ENCODE assay signal across 9 mouse cellular contexts in the genomic region with DNA sequence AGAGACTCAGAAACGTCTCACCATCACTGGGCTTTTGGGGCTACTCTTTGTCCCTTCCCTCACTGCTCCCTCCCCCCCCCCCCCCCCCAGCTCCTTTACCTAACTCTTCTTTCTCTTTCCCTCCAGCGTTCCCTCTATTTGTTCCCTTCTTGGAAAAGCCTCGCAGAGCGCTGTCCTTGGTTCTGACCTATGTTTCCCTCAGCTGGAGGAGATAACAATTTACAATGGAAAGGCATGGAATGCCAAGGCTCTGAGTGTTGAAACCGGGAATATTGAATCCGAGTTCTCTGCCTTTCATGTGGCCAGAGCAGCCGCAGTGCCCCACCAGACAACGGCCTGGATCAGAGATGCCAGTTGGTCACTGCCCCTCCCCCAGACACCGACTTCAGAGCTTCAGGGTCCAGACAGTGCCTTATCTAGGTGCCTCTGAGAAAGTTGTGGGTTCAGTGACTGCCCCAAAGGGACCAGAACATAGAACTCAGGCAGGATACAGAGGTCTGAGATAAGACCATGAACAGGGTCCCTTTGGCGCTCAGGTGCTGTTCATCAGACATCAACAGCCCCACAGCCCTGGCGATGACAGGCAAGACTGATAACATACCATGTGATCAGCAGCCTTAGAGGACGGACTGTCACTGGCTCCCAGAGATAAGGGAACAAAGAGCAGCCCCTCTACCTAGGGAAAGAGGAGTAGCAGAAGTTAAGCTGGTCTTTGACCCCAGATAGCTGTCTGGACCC. TPM values are rescaled to one million over a fixed set of nuclear protein-coding genes. Genes with fewer than 3 reads are reported as not detected.
DNase-seq lines count a peak whose midpoint lies in the region; ATAC-seq and TF ChIP-seq lines count a peak whose summit lies in the region.
"Had no signal": no experiment of that assay in that cellular context is flagged by ENCODE, and none has a peak within 500 bp of the region (broad histone marks: within the 10 kb centered on the region; RNA-seq: fewer than 3 reads in every experiment).

No protein-coding gene starts in this region.

- H3K9ac ChIP-seq in midbrain, embryonic 11.5 days (ENCODE audit: low read length): no peak overlapping the region
- H3K9ac ChIP-seq in liver, embryonic 15.5 days: no peak overlapping the region
- H3K9ac ChIP-seq: limb, embryonic 13.5 days had no signal

- H3K36me3 ChIP-seq in midbrain, embryonic 11.5 days (ENCODE audit: control insufficient read depth, insufficient read depth, low read length): no peaks in the 10 kb centered on the region
- no peaks in the 10 kb centered on the region for H3K36me3 ChIP-seq in midbrain, embryonic 10.5 days
- no peaks in the 10 kb centered on the region for H3K36me3 ChIP-seq in liver, embryonic 15.5 days (replicated peaks)
- no peaks in the 10 kb centered on the region for H3K36me3 ChIP-seq in thymus, adult 2 months (ENCODE audit: control insufficient read depth, insufficient read depth, low read length)
- H3K36me3 ChIP-seq: limb, embryonic 13.5 days had no signal

- H3K9me3 ChIP-seq in midbrain, embryonic 11.5 days (ENCODE audit: control insufficient read depth, low read length): no peaks in the 10 kb centered on the region
- no peaks in the 10 kb centered on the region for H3K9me3 ChIP-seq in midbrain, embryonic 10.5 days (replicated peaks)
- no peaks in the 10 kb centered on the region for H3K9me3 ChIP-seq in liver, embryonic 15.5 days (replicated peaks)
- H3K9me3 ChIP-seq: limb, embryonic 13.5 days had no signal

- no peak overlapping the region for H3K27ac ChIP-seq in midbrain, embryonic 11.5 days (ENCODE audit: low read depth, low read length)
- H3K27ac ChIP-seq in midbrain, embryonic 10.5 days (replicated peaks): no peak overlapping the region
- H3K27ac ChIP-seq in liver, embryonic 15.5 days (replicated peaks): no peak overlapping the region
- H3K27ac ChIP-seq in thymus, adult 2 months (ENCODE audit: control insufficient read depth, insufficient read depth, low read length): no peak overlapping the region
- H3K27ac ChIP-seq in layer of hippocampus, adult 2 months: no peak overlapping the region
- H3K27ac ChIP-seq: limb, embryonic 13.5 days had no signal

- H3K27me3 ChIP-seq in midbrain, embryonic 11.5 days (ENCODE audit: control insufficient read depth, insufficient read depth, low read length): no peaks in the 10 kb centered on the region
- peaks cover 13% of the 10 kb centered on the region; the same call in 1 of the 2 replicates for H3K27me3 ChIP-seq in midbrain, embryonic 10.5 days (ENCODE audit: low read depth, poor library complexity, severe bottlenecking)
- H3K27me3 ChIP-seq in liver, embryonic 15.5 days: peaks cover 10% of the 10 kb centered on the region; the same call in 1 of the 2 replicates
- H3K27me3 ChIP-seq in thymus, adult 2 months (ENCODE audit: control insufficient read depth, insufficient read depth, low read length): no peaks in the 10 kb centered on the region; the same call in 1 of the 2 replicates

- no peak for TF ChIP-seq POLR2A in thymus, adult 2 months (IDR thresholded peaks at IDR 0.05; ENCODE audit: control insufficient read depth, extremely low read depth, insufficient read depth, low read length, poor library complexity)

- no peak overlapping the region for H3K4me3 ChIP-seq in midbrain, embryonic 11.5 days (ENCODE audit: low read depth, low read length)
- no peak overlapping the region for H3K4me3 ChIP-seq in midbrain, embryonic 10.5 days
- H3K4me3 ChIP-seq in liver, embryonic 15.5 days (replicated peaks): no peak overlapping the region
- H3K4me3 ChIP-seq in thymus, adult 2 months (ENCODE audit: control insufficient read depth, insufficient read depth, low read length): no peak overlapping the region
- no peak overlapping the region for H3K4me3 ChIP-seq in layer of hippocampus, adult 2 months
- H3K4me3 ChIP-seq: limb, embryonic 13.5 days had no signal

- no peak overlapping the region for H3K4me2 ChIP-seq in midbrain, embryonic 11.5 days
- H3K4me2 ChIP-seq in liver, embryonic 15.5 days: no peak overlapping the region
- H3K4me2 ChIP-seq: limb, embryonic 13.5 days had no signal

- peaks cover 7% of the 10 kb centered on the region for H3K4me1 ChIP-seq in midbrain, embryonic 11.5 days (ENCODE audit: control insufficient read depth, insufficient read depth, low read length)
- peaks cover 28% of the 10 kb centered on the region for H3K4me1 ChIP-seq in midbrain, embryonic 10.5 days
- H3K4me1 ChIP-seq in liver, embryonic 15.5 days (replicated peaks): peaks cover 7% of the 10 kb centered on the region
- no peaks in the 10 kb centered on the region for H3K4me1 ChIP-seq in thymus, adult 2 months (replicated peaks; ENCODE audit: control insufficient read depth, insufficient read depth, low read length)

- ATAC-seq in midbrain, embryonic 11.5 days (ENCODE audit: low FRiP score): peak; percentile 61
- peak; percentile 68 for ATAC-seq in liver, embryonic 15.5 days (ENCODE audit: insufficient read depth)

- TF ChIP-seq CTCF in thymus, adult 2 months (IDR thresholded peaks at IDR 0.05; ENCODE audit: borderline replicate concordance, control insufficient read depth, extremely low read depth, insufficient read depth, low read length, poor library complexity): no peak
- no peak for TF ChIP-seq CTCF in layer of hippocampus, adult 2 months (conservative IDR thresholded peaks at IDR 0.05)

- 14% methylated on average over 12 of the region's 12 CpGs for WGBS in midbrain, embryonic 11.5 days
- 13% methylated on average over 12 of the region's 12 CpGs for WGBS in midbrain, embryonic 10.5 days
- WGBS in liver, embryonic 15.5 days (ENCODE audit: insufficient replicate concordance): 3% methylated on average over 12 of the region's 12 CpGs
- 18% methylated on average over 12 of the region's 12 CpGs for WGBS in thymus, adult 2 months

- DNase-seq in midbrain, embryonic 11.5 days (ENCODE audit: low spot score, missing footprints): peak; percentile 84
- DNase-seq in midbrain, embryonic 10.5 days (ENCODE audit: low spot score): no peak
- peak; percentile 4 for DNase-seq in fibroblast of lung, adult 2 months (ENCODE audit: low read depth)
- peak; percentile 61 for DNase-seq in yolk sac, embryonic 10.5 days (ENCODE audit: low spot score)
- DNase-seq in thymus, adult 2 months: no peak
- DNase-seq in gastrocnemius, postnatal 10 days: no peak
- DNase-seq in layer of hippocampus, adult 2 months (ENCODE audit: low spot score in 2 of 2): no peak

RNA-seq across cellular contexts. Expression of a gene that starts 25.8 kb away (rescaled TPM):
- polyA plus RNA-seq in midbrain, embryonic 11.5 days (2014; fragmentation: Nextera tagmentation; extraction: Ambion mirVana): 1.9 and 2.3 TPM in 2 replicates
- polyA plus RNA-seq in midbrain, embryonic 10.5 days (2016; fragmentation: Nextera tagmentation; extraction: Ambion mirVana): 0.25 and 0.68 TPM in 2 replicates
- not detected in 2 replicates for polyA plus RNA-seq in liver, embryonic 15.5 days (2015; fragmentation: Nextera tagmentation; extraction: Ambion mirVana)
- 0.11 and 0.13 TPM in 2 replicates for polyA plus RNA-seq in thymus, adult 2 months (2012; rRNA removed)
- under 1 TPM in 1 of 2 experiments, not detected in 1; 0.11 TPM for total RNA-seq in gastrocnemius, postnatal 10 days (2021)
- 10 to 100 TPM; 63.9 to 65.4 TPM for total RNA-seq in layer of hippocampus, adult 2 months (2021)
- polyA plus RNA-seq: limb, embryonic 13.5 days had no signal

RNA-seq across cellular contexts. Expression of a gene that starts 39.9 kb away (rescaled TPM):
- 15.3 and 16.0 TPM in 2 replicates for polyA plus RNA-seq in midbrain, embryonic 11.5 days (2014; fragmentation: Nextera tagmentation; extraction: Ambion mirVana)
- polyA plus RNA-seq in midbrain, embryonic 10.5 days (2016; fragmentation: Nextera tagmentation; extraction: Ambion mirVana): 14.1 and 14.8 TPM in 2 replicates
- 5.1 and 5.3 TPM in 2 replicates for polyA plus RNA-seq in liver, embryonic 15.5 days (2015; fragmentation: Nextera tagmentation; extraction: Ambion mirVana)
- 24.8 and 26.2 TPM in 2 replicates for polyA plus RNA-seq in thymus, adult 2 months (2012; rRNA removed)
- 1 to 10 TPM; 4.1 to 6.2 TPM for total RNA-seq in gastrocnemius, postnatal 10 days (2021)
- total RNA-seq in layer of hippocampus, adult 2 months (2021): 10 to 100 TPM; 11.3 to 12.8 TPM

Comparison
In these comparisons a context has a peak if more than half of its experiments do, and no peak if none do; other contexts are left out.
1. DNase-seq: peak in midbrain, embryonic 11.5 days (single experiment), fibroblast of lung, adult 2 months (single experiment) and yolk sac, embryonic 10.5 days (single experiment); none in midbrain, embryonic 10.5 days (single experiment), thymus, adult 2 months (single experiment), gastrocnemius, postnatal 10 days (single experiment) and layer of hippocampus, adult 2 months (0 of 2).